Mouse (Mus musculus): ENCODE measurements around the gene Ptprs.

GRCm38 (mm10) chr17:56485926-56486325 is 9.6 kb upstream of the Ptprs start:
- TF ChIP-seq CTCF (IDR thresholded peaks at IDR 0.05; ENCODE audit: borderline replicate concordance, insufficient read depth, low read length) (no peak), POLR2A (IDR thresholded peaks at IDR 0.05; ENCODE audit: low read depth, low read length) (no peak)
